Mouse (Mus musculus): ENCODE results near the gene Gas2l1. TPM values are rescaled to one million over a fixed set of nuclear protein-coding genes. Genes with fewer than 3 reads are reported as not detected.
A peak's percentile ranks its signal among the peaks of the same experiment; 100 is the strongest.
"Not testable (repeated sequence)": the region's sequence is repeated elsewhere in the genome, so short reads cannot be mapped to it uniquely, and the experiment has no call there.

Gene Gas2l1
- 10 to 100 TPM; 60.9 to 70.2 TPM for total RNA-seq (2021)
- long read RNA-seq, experiment 1, transcript Gas2l1-203 (6 exons, 2,530 nt), result minor isoform, 5 of 72 reads
- long read RNA-seq, experiment 1, transcript Gas2l1-202 (7 exons, 2,847 nt), result major isoform, 11 of 72 reads
- long read RNA-seq, experiment 1, partial matches to known transcripts, result 9 of 72 reads
- long read RNA-seq, experiment 1, other reads (novel, unspliced or antisense), result 47 of 72 reads
- long read RNA-seq, experiment 2, transcript Gas2l1-202 (7 exons, 2,847 nt), result major isoform, 15 of 76 reads
- long read RNA-seq, experiment 2, transcript Gas2l1-203 (6 exons, 2,530 nt), result minor isoform, 13 of 76 reads
- long read RNA-seq, experiment 2, partial matches to known transcripts, result 12 of 76 reads
- long read RNA-seq, experiment 2, other reads (novel, unspliced or antisense), result 36 of 76 reads

GRCm38 (mm10) chr11:5065056-5065821 lies at the start of gene Gas2l1:
Gas2l1 (minus strand) TSS chr11:5065327.
- intact Hi-C loops (cut with DNase I), result loop anchor here (2.0 kb wide), 1 partner anchor 48 kb away; no protein-coding TSS in a partner anchor

DNA sequence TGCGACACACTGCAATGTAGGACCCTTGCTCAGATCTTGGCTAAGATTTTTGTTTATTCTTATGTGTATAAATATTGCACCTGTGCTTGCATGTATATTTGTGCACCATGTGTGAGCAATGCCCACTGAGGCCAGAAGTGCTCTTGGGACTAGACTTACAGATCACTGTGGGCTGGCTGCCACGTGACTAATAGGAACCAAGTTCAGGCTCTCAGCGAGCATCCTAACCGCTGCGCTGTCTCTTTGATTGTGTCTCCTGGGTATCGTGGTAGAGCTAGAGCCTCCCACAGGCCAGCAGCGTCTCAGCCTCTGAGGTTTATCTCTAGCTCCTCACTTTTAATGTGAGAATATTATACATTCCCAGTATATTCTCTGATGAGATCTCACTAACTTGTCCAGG lies 48.5 kb upstream of the Gas2l1 start:
- intact Hi-C loops (cut with DNase I), result loop anchor here (10.0 kb wide), 1 partner anchor 151 kb away; the partner anchor contains the start of gene Kremen1
- no peak for DNase-seq (ENCODE audit: low spot score in 2 of 2)

More at GRCm38 (mm10) chr11:5065056-5065821, at the start of gene Gas2l1:
- peak; percentile 88 to 89 for DNase-seq (ENCODE audit: low spot score in 2 of 2)

DNA sequence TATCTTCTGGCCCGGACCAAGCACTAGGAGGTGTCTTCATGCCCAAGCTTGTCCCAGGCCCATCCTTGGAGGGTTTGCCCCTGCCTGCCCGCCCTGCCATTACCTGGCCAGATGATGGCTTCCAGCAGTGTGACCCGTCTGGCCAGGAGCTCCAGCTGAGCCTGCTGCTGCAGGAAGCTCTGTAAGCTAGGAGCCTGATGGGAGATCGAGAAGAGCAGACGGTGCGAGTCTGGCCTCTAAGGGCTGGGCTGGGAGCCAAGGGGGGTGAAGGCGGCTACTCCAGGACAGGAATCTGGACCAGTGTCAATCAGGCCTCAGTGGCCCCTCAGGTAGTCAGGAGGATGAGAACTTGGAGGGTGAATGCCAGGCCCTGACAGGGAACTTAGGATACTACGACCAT lies 44.3 kb upstream of the Gas2l1 start:
- DNase-seq (ENCODE audit: low spot score in 2 of 2), result no peak
- intact Hi-C loops (cut with DNase I), result no loop called here

- DNase-seq (ENCODE audit: low spot score in 2 of 2), result no peak
These were observed 38.9 kb upstream of the Gas2l1 start for GRCm38 (mm10) chr11:5103986-5104509.

GRCm38 (mm10) chr11:5102384-5102783 lies 37.3 kb upstream of the Gas2l1 start:
- intact Hi-C loops (cut with DNase I), result no loop called here
- no peak for DNase-seq (ENCODE audit: low spot score in 2 of 2)

More at GRCm38 (mm10) chr11:5103986-5104509, 38.9 kb upstream of the Gas2l1 start:
- intact Hi-C loops (cut with DNase I), result no loop called here

- no peak for DNase-seq (ENCODE audit: low spot score in 2 of 2)
- intact Hi-C loops (cut with DNase I), result no loop called here
These were observed 36.5 kb upstream of the Gas2l1 start for GRCm38 (mm10) chr11:5101641-5102040.

- intact Hi-C loops (cut with DNase I), result no loop called here
These were observed 35.7 kb upstream of the Gas2l1 start for GRCm38 (mm10) chr11:5100801-5101200.

DNA sequence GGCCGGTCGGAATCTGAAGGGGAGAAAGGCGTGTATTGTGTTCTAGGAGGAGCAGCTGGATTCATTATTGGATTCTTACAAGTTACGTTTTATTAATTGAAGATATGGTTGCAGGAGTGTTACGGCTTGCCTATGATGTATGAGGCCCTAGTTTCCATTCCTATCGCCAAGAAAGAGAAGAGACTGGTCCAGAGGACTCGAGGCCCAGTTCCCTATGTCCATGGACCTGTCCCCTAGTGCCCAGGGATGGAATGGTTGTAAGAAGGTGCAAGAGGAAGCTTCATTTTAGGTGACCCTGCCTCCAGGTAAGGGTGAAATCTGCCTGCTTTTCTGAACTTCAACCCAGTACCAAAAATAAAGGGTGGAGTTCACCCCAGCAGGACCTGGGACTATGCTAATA lies 35.2 kb upstream of the Gas2l1 start:
- no peak for DNase-seq (ENCODE audit: low spot score in 2 of 2)
- intact Hi-C loops (cut with DNase I), result no loop called here

More at GRCm38 (mm10) chr11:5100801-5101200, 35.7 kb upstream of the Gas2l1 start:
- DNase-seq (ENCODE audit: low spot score in 2 of 2), result no peak

DNA sequence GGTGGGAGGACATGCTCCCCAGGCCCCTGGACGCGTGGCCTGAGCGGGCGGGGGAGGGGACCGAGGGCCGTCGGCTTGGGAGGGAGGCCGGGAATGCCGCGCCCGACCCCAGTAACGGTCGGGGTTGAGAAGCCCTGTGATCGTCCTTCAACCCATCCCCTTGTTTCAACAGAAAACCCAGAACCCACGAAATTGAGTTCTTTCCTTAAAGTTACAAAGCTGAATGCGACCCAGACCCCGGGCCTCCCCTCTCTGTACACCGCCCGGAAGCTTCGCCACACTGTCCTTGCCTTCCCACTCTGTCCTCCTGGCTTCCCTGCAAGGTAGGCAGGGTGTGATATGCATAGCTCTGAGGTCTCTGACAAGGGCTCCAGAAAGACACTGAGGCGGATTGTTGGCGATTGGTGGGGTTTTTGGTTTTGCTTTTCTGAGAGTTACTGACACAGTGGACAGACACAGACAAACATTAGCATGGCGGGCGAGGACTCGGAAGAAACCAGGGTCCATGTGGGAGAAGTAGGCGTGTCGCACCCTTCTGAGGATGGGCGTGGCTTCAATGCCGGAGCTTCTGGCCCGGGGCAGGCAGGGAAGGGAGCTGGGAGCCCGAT lies 34.6 kb upstream of the Gas2l1 start:
- intact Hi-C loops (cut with DNase I), result no loop called here
- DNase-seq (ENCODE audit: low spot score in 2 of 2), result peak; percentile 77 to 78

- intact Hi-C loops (cut with DNase I), result no loop called here
- DNase-seq (ENCODE audit: low spot score in 2 of 2), result peak; percentile 95 to 97
These were observed 33.8 kb upstream of the Gas2l1 start, which contains the start of the genes Rhbdd3 and Ewsr1 for GRCm38 (mm10) chr11:5098736-5099542. Rhbdd3 (plus strand) TSS chr11:5098926. Ewsr1 (minus strand) TSS chr11:5099266.

DNA sequence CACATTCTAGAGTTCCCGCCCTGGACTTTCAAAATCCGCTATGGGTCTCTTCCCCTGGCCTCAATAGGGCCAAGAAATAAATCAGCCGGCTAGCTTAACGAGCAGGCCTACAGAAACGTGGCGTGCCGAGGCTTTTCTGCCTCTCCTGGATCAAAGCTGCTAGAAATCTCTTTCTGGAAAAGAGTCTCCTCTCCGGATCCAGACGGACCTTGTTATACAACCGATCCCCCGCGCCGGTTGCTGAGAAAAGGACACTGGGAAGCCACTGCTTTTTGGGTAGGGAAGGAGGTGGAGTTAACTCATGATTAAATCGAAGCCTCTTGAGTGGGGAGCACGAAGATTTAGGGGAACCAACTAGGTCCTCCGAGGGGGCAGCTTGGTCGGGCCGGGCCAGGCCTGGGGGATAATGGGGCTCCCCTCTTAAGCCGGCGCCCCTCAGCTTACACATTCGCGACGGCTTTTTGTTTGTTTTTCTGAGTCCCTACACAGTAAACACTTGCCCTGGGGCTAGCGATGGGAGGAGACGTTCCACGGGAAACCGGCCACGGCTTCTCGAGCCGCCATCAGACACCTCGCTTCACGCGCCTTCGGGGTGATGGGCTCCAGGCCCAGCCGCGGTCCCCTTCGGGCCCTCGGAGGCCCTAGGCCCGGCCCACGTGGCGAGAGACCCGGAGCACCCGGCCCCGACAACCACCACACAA lies 33.1 kb upstream of the Gas2l1 start:
- DNase-seq (ENCODE audit: low spot score in 2 of 2), result peak; percentile 55 to 65
- intact Hi-C loops (cut with DNase I), result no loop called here

DNA sequence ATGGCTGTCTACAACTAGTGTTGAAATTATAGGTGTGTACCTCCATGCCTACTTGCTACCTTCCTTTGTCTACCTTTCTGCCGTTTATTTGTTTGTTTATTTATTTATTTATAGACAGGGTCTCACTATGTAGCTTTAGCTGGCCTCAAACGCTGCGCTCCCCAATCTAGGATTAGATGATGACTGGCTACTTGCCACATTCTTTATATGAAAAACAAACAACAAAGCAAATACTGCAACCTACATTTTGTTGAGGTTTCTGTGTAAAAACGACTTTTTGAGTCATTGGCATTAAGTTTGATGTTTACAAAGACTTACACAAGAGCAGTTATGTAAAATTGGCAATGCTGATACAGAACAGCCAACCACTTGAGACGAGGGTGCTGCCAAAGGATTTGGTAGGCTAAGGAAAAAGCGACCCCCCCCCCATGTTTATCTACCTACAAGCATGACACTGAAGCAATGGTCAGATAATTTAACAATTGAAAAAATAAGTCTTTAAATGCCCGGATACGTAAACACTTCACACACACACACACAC lies 31.4 kb upstream of the Gas2l1 start:
- intact Hi-C loops (cut with DNase I), result no loop called here
- DNase-seq (ENCODE audit: low spot score in 2 of 2), result peak in 1 of 2 experiments; percentile 5

GRCm38 (mm10) chr11:5095877-5096276 lies 30.8 kb upstream of the Gas2l1 start:
- intact Hi-C loops (cut with DNase I), result no loop called here
- DNase-seq (ENCODE audit: low spot score in 2 of 2), result peak in 1 of 2 experiments; percentile 2

DNA sequence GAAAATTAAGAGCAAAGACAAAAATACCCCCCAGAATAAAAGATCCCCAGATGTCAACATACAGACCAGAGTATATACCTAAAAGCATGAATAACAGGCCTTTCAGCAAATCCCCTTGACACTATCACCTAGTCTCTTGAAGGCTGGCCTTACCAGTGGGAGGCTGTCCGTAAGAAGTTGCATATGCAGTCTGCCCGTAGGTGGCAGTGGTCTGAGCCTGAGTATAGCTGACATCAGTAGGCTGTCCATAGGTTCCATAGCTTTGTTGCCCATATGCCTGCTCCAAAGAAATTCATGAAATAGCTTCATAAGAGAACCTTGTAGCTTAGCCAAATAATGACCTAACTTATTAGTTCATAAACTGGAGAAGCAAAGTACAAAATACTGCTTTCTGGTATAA lies 26.6 kb upstream of the Gas2l1 start:
- no peak for DNase-seq (ENCODE audit: low spot score in 2 of 2)
- intact Hi-C loops (cut with DNase I), result no loop called here

DNA sequence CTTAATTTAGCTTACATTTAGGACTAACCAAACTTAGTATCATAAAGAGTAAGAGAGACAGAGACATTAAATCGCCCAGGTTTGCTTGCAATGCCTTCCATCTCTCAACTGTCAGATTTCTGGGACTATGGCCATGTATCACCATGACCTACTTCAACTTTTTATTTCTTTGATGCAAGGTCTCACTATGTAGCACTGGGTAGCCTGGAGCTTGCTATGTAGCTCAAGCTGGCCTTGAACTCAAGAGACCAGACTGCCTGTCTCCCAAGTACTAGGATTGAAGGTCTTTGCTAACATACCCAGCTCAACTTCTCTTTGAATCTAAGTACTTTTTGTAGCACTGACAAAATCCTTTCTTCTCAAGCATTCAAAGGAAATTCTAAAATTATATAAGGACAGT lies 24.0 kb upstream of the Gas2l1 start:
- no peak for DNase-seq (ENCODE audit: low spot score in 2 of 2)
- intact Hi-C loops (cut with DNase I), result loop anchor here (10.0 kb wide), 1 partner anchor 184 kb away; no protein-coding TSS in a partner anchor

DNA sequence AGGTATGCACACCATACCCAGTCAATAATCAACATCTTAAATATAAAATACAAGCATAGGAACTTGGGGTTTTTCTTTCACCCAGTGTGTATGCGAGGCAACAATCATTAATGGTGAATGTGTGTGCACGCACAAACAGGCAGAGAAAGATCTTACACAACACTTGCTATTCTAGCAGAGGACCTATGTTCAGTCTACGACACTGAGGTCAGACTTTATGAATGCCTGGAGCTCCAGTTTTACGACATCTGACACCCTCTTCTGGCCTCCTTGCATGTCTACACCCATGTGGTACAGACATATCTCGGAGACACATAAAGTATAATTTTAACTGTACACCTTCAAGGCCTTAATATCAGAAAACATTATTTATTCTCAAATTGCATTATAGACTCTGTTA lies 11.7 kb upstream of the Gas2l1 start:
- DNase-seq (ENCODE audit: low spot score in 2 of 2); intact Hi-C loops (cut with DNase I): not testable (repeated sequence)

- intact Hi-C loops (cut with DNase I), result no loop called here
- no peak for DNase-seq (ENCODE audit: low spot score in 2 of 2)
These were observed 10.6 kb upstream of the Gas2l1 start for GRCm38 (mm10) chr11:5075760-5076159.

DNA sequence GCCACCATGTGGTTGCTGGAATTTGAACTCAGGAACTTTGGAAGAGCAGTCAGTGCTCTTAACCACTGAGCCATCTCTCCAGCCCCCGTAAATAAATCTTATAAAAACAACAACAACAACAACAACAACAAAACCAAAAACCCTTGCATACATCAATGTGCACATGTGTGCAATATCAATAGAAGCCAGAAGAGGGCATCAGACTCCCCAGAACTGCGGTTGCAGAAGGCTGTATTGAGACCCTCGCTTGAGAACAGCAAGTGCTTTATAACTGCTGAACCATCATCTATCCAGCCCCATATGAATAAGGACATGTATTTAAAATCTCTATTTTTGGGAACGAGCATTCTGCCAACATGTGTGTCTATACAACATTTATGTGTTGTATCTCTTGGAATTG lies 9.8 kb upstream of the Gas2l1 start:
- peak in 1 of 2 experiments; percentile 59 for DNase-seq (ENCODE audit: low spot score in 2 of 2)
- intact Hi-C loops (cut with DNase I), result no loop called here
